Mouse (Mus musculus) small intestine, adult 2 months (tissue): Measurements from ENCODE around the gene Fbln2.

Source experiments
- CTCF ChIP-seq: fragments of 200-500 bp; IDR thresholded peaks from 2 replicates; pipeline ENCODE4 v1.5.1; 2012; ENCODE audit warnings: low read depth, mild to moderate bottlenecking, control low read depth, inconsistent platforms, low read length, moderate library complexity, mixed read lengths; ENCODE audit not compliant: insufficient replicate concordance, insufficient read length; ENCODE audit errors: extremely low read depth
- POLR2A ChIP-seq: fragments of 200-500 bp; IDR thresholded peaks from 2 replicates; pipeline ENCODE4 v1.6.1; 2012; ENCODE audit warnings: low read depth, mild to moderate bottlenecking, control low read depth, inconsistent platforms, low read length, moderate library complexity

DNA sequence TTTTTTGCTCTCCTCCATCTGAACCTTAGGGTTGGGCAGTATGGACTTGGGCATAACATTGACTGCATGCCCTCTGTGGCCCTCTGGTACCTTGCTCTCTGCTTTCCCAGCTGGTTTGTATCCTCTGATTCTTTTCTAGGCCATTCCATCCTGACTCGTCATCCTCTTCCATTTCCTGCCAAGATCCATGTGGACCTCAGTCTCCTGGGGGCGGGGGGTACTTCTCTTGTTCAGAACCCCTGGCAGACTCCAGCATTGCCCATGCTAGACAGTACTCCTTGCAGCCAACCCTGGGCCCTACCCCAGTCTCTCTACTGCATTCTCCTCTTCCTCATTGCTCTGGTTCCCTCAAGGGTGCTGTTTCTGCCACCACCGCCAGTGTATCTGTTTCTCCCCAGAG, 19.8 kb upstream of the Fbln2 start:
- TF ChIP-seq POLR2A (no peak), CTCF (no peak)
